Mouse (Mus musculus): ENCODE measurements at regions not wholly inside any gene's neighbourhood (a gene's known extent, or its start where the extent isn't known, plus 50 kb on each side); places are given as distances from the start of the nearest gene placed in this dataset.

- H3K4me2 ChIP-seq (replicated peaks; ENCODE audit: low read depth, low read length, severe bottlenecking), result no peak overlapping the region
- DNase-seq (ENCODE audit: low spot score), result no peak
- ATAC-seq (ENCODE audit: low FRiP score, low read depth), result no peak
- 0 out of 2 replicates have a peak, but pooled peaks cover 5% of the 10 kb centered on the region for H3K4me1 ChIP-seq (ENCODE audit: control insufficient read depth, insufficient read depth, low read length)
- H3K27me3 ChIP-seq (ENCODE audit: control insufficient read depth, insufficient read depth, low read length), result no peaks in the 10 kb centered on the region
- 71% methylated on average over 5 of the region's 5 CpGs for WGBS
- no peak overlapping the region for H3K27ac ChIP-seq (replicated peaks; ENCODE audit: low read depth, low read length)
- H3K4me3 ChIP-seq (replicated peaks; ENCODE audit: low read length), result no peak overlapping the region
- no peak for TF ChIP-seq POLR2A (IDR thresholded peaks at IDR 0.05; ENCODE audit: borderline replicate concordance, extremely low read depth, insufficient read depth, insufficient read length)
- H3K9me3 ChIP-seq (ENCODE audit: control insufficient read depth, low read length), result no peaks in the 10 kb centered on the region
- H3K36me3 ChIP-seq (ENCODE audit: control insufficient read depth, insufficient read depth, low read length), result no peaks in the 10 kb centered on the region
- no peak overlapping the region for H3K9ac ChIP-seq (ENCODE audit: low read depth, low read length, severe bottlenecking)
Observed at GRCm38 (mm10) chr4:89510593-89510992, 168.6 kb upstream of the Dmrta1 start.

- Histone ChIP-seq H3K4me1 (ENCODE audit: control insufficient read depth, insufficient read depth, low read length) (0 out of 2 replicates have a peak, but pooled peaks cover 5% of the 10 kb centered on the region), H3K4me2 (replicated peaks; ENCODE audit: low read depth, low read length, severe bottlenecking) (no peak overlapping the region), H3K36me3 (ENCODE audit: control insufficient read depth, insufficient read depth, low read length) (no peaks in the 10 kb centered on the region), H3K9ac (ENCODE audit: low read depth, low read length, severe bottlenecking) (no peak overlapping the region), H3K9me3 (ENCODE audit: control insufficient read depth, low read length) (no peaks in the 10 kb centered on the region), H3K27ac (replicated peaks; ENCODE audit: low read depth, low read length) (no peak overlapping the region), H3K27me3 (ENCODE audit: control insufficient read depth, insufficient read depth, low read length) (no peaks in the 10 kb centered on the region), H3K4me3 (replicated peaks; ENCODE audit: low read length) (no peak overlapping the region)
- TF ChIP-seq POLR2A (IDR thresholded peaks at IDR 0.05; ENCODE audit: borderline replicate concordance, extremely low read depth, insufficient read depth, insufficient read length), result no peak
- ATAC-seq (ENCODE audit: low FRiP score, low read depth), result no peak
- WGBS, result 86% methylated on average over 13 of the region's 13 CpGs
- no peak for DNase-seq (ENCODE audit: low spot score)
Observed at GRCm38 (mm10) chr4:89509655-89510391, 169.4 kb upstream of the Dmrta1 start.

- H3K9me3 ChIP-seq (ENCODE audit: control insufficient read depth, low read length), result no peaks in the 10 kb centered on the region
- H3K4me2 ChIP-seq (replicated peaks; ENCODE audit: low read depth, low read length, severe bottlenecking), result 0 out of 2 replicates have a peak overlapping the region, but pooled peaks have one; percentile 4
- H3K4me1 ChIP-seq (ENCODE audit: control insufficient read depth, insufficient read depth, low read length), result 0 out of 2 replicates have a peak, but pooled peaks cover 5% of the 10 kb centered on the region
- WGBS, result 13% methylated on average over 6 of the region's 6 CpGs
- ATAC-seq (ENCODE audit: low FRiP score, low read depth), result no peak
- peak; percentile 20 for DNase-seq (ENCODE audit: low spot score)
- no peak overlapping the region for H3K9ac ChIP-seq (ENCODE audit: low read depth, low read length, severe bottlenecking)
- no peak overlapping the region for H3K4me3 ChIP-seq (replicated peaks; ENCODE audit: low read length)
- H3K36me3 ChIP-seq (ENCODE audit: control insufficient read depth, insufficient read depth, low read length), result no peaks in the 10 kb centered on the region
- H3K27ac ChIP-seq (replicated peaks; ENCODE audit: low read depth, low read length), result no peak overlapping the region
- no peaks in the 10 kb centered on the region for H3K27me3 ChIP-seq (ENCODE audit: control insufficient read depth, insufficient read depth, low read length)
- no peak for TF ChIP-seq POLR2A (IDR thresholded peaks at IDR 0.05; ENCODE audit: borderline replicate concordance, extremely low read depth, insufficient read depth, insufficient read length)
Observed at GRCm38 (mm10) chr4:89508103-89508763, 171.0 kb upstream of the Dmrta1 start.

GRCm38 (mm10) chr4:89505368-89505819 is 173.8 kb upstream of the Dmrta1 start:
- Histone ChIP-seq H3K27ac (replicated peaks; ENCODE audit: low read depth, low read length) (no peak overlapping the region), H3K36me3 (ENCODE audit: control insufficient read depth, insufficient read depth, low read length) (no peaks in the 10 kb centered on the region), H3K4me2 (replicated peaks; ENCODE audit: low read depth, low read length, severe bottlenecking) (no peak overlapping the region), H3K27me3 (ENCODE audit: control insufficient read depth, insufficient read depth, low read length) (no peaks in the 10 kb centered on the region), H3K9me3 (ENCODE audit: control insufficient read depth, low read length) (no peaks in the 10 kb centered on the region), H3K4me3 (replicated peaks; ENCODE audit: low read length) (no peak overlapping the region), H3K9ac (ENCODE audit: low read depth, low read length, severe bottlenecking) (no peak overlapping the region), H3K4me1 (ENCODE audit: control insufficient read depth, insufficient read depth, low read length) (0 out of 2 replicates have a peak, but pooled peaks cover 5% of the 10 kb centered on the region)
- DNase-seq (ENCODE audit: low spot score), result no peak
- 19% methylated on average over 6 of the region's 6 CpGs for WGBS
- no peak for TF ChIP-seq POLR2A (IDR thresholded peaks at IDR 0.05; ENCODE audit: borderline replicate concordance, extremely low read depth, insufficient read depth, insufficient read length)
- ATAC-seq (ENCODE audit: low FRiP score, low read depth), result no peak

- Histone ChIP-seq H3K4me3 (replicated peaks; ENCODE audit: low read length) (no peak overlapping the region), H3K4me1 (ENCODE audit: control insufficient read depth, insufficient read depth, low read length) (no peaks in the 10 kb centered on the region), H3K27me3 (ENCODE audit: control insufficient read depth, insufficient read depth, low read length) (no peaks in the 10 kb centered on the region), H3K9ac (ENCODE audit: low read depth, low read length, severe bottlenecking) (no peak overlapping the region), H3K27ac (replicated peaks; ENCODE audit: low read depth, low read length) (no peak overlapping the region), H3K4me2 (replicated peaks; ENCODE audit: low read depth, low read length, severe bottlenecking) (no peak overlapping the region), H3K9me3 (ENCODE audit: control insufficient read depth, low read length) (no peaks in the 10 kb centered on the region), H3K36me3 (ENCODE audit: control insufficient read depth, insufficient read depth, low read length) (no peaks in the 10 kb centered on the region)
- no peak for TF ChIP-seq POLR2A (IDR thresholded peaks at IDR 0.05; ENCODE audit: borderline replicate concordance, extremely low read depth, insufficient read depth, insufficient read length)
- 61% methylated on average over 4 of the region's 4 CpGs for WGBS
- DNase-seq (ENCODE audit: low spot score) (no peak), ATAC-seq (ENCODE audit: low FRiP score, low read depth) (no peak)
Observed at GRCm38 (mm10) chr4:89500232-89500631, 179.0 kb upstream of the Dmrta1 start.
